Comparison of ENCODE assay signal across 8 mouse cellular contexts in the genomic region with DNA sequence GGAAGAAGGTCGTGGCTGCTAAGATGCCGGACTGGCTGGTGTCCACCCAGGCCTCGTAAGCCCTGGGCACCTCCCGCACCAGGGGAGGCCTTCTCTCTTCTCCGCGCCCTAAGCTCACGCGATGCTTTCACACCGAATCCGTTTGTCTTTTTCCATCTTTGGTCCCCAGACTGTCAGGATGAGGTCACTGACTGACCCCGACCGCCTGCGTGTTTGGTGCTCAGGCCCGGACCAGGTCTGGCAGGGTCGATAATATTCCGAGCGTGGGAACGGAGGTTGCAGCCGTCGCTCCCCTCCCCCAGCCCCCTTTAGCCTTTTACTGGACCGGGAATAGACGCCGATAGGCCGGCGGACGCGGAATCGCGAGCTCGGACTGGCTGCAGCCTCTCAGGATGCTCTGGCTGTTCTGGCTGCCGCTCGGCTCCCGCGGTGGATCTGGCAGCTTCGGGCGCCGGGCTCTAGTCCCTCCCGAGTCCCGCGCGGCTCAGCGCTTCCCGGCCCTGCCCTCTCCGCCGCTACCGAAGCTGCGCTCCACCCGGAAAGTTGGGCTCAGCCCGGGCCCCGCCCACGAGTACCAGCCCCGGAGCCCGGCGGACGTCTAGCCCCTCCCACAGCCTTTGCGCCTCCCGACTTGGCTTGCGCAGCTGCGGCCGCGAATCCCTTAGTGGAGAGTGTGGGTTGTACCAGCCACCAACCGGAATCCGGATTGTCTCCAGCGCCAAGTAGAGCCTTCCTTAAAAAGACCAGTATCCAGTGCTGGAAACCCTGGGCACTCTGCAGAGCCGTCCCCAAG. TPM values are rescaled to one million over a fixed set of nuclear protein-coding genes. Genes with fewer than 3 reads are reported as not detected.
DNase-seq lines count a peak whose midpoint lies in the region; ATAC-seq and TF ChIP-seq lines count a peak whose summit lies in the region.

No protein-coding gene starts in this region.

- peak overlapping the region; percentile 69 for H3K4me2 ChIP-seq in embryonic facial prominence, embryonic 14.5 days (ENCODE audit: low read depth, low read length)
- H3K4me2 ChIP-seq in limb, embryonic 13.5 days (replicated peaks), result peak overlapping the region; percentile 93
- peak overlapping the region; percentile 97 for H3K4me2 ChIP-seq in midbrain, embryonic 15.5 days

- TF ChIP-seq EP300 in heart, adult 2 months (IDR thresholded peaks at IDR 0.05; ENCODE audit: insufficient read depth, low read depth, low read length), result no peak

- DNase-seq in 416B (ENCODE audit: low read depth), result peak; percentile 97
- DNase-seq in embryonic facial prominence, embryonic 14.5 days (ENCODE audit: low spot score), result peak; percentile 95
- DNase-seq in heart, adult 2 months, result peak; percentile 94 to 97
- peak; percentile 95 to 96 for DNase-seq in kidney, adult 8-10 months
- peak; percentile 79 to 88 for DNase-seq in spleen, adult 18-20 months

- H3K9ac ChIP-seq in embryonic facial prominence, embryonic 14.5 days (ENCODE audit: low read depth, low read length), result peak overlapping the region; percentile 69
- H3K9ac ChIP-seq in heart, adult 2 months (ENCODE audit: low read depth, low read length), result peak overlapping the region; percentile 66
- peak overlapping the region; percentile 66 for H3K9ac ChIP-seq in limb, embryonic 13.5 days
- H3K9ac ChIP-seq in midbrain, embryonic 15.5 days, result peak overlapping the region; percentile 65

- intact Hi-C loops in heart, adult 2 months (cut with DNase I), result loop anchor here (2.0 to 10.0 kb wide), 4 partner anchors 19 to 711 kb away; partner anchors contain the start of genes 4921536K21Rik, Dusp18, Eif4enif1 and Pes1

- H3K9me3 ChIP-seq in embryonic facial prominence, embryonic 14.5 days (ENCODE audit: control insufficient read depth, low read length), result no peaks in the 10 kb centered on the region
- H3K9me3 ChIP-seq in limb, embryonic 13.5 days, result no peaks in the 10 kb centered on the region
- no peaks in the 10 kb centered on the region for H3K9me3 ChIP-seq in midbrain, embryonic 15.5 days

- H3K27me3 ChIP-seq in embryonic facial prominence, embryonic 14.5 days (replicated peaks; ENCODE audit: control insufficient read depth, insufficient read depth, low read length), result no peaks in the 10 kb centered on the region
- H3K27me3 ChIP-seq in heart, adult 2 months (ENCODE audit: control insufficient read depth, insufficient read depth, low read length), result no peaks in the 10 kb centered on the region
- peaks cover 20% of the 10 kb centered on the region for H3K27me3 ChIP-seq in limb, embryonic 13.5 days
- H3K27me3 ChIP-seq in midbrain, embryonic 15.5 days (replicated peaks), result 0 out of 2 replicates have a peak, but pooled peaks cover 4% of the 10 kb centered on the region

- peak overlapping the region; percentile 70 for H3K4me3 ChIP-seq in bone marrow, adult 2 months (replicated peaks; ENCODE audit: control insufficient read depth, low read depth, low read length)
- peak overlapping the region; percentile 60 for H3K4me3 ChIP-seq in embryonic facial prominence, embryonic 14.5 days (ENCODE audit: low read depth, low read length)
- H3K4me3 ChIP-seq in heart, adult 2 months, result peak overlapping the region; percentile 70
- peak overlapping the region; percentile 63 for H3K4me3 ChIP-seq in limb, embryonic 13.5 days
- H3K4me3 ChIP-seq in midbrain, embryonic 15.5 days, result peak overlapping the region; percentile 73

- no peaks in the 10 kb centered on the region for H3K4me1 ChIP-seq in bone marrow, adult 2 months (ENCODE audit: control insufficient read depth, insufficient read depth, low read length)
- peaks cover 20% of the 10 kb centered on the region for H3K4me1 ChIP-seq in embryonic facial prominence, embryonic 14.5 days (ENCODE audit: control insufficient read depth, insufficient read depth, low read length)
- peaks cover 17% of the 10 kb centered on the region for H3K4me1 ChIP-seq in heart, adult 2 months (ENCODE audit: control insufficient read depth, insufficient read depth, low read length)
- H3K4me1 ChIP-seq in limb, embryonic 13.5 days, result peaks cover 28% of the 10 kb centered on the region
- H3K4me1 ChIP-seq in midbrain, embryonic 15.5 days, result peaks cover 49% of the 10 kb centered on the region

- WGBS in bone marrow, adult 2 months, result under 1% methylated on average over 65 of the region's 65 CpGs
- WGBS in embryonic facial prominence, embryonic 14.5 days, result under 1% methylated on average over 42 of the region's 65 CpGs
- under 1% methylated on average over 65 of the region's 65 CpGs for WGBS in heart, adult 2 months
- under 1% methylated on average over 65 of the region's 65 CpGs for WGBS in limb, embryonic 13.5 days
- WGBS in midbrain, embryonic 15.5 days, result under 1% methylated on average over 65 of the region's 65 CpGs

- ATAC-seq in embryonic facial prominence, embryonic 14.5 days (ENCODE audit: low read depth), result peak; percentile 90
- peak; percentile 89 for ATAC-seq in limb, embryonic 13.5 days (ENCODE audit: low FRiP score, low read depth)
- peak; percentile 91 for ATAC-seq in midbrain, embryonic 15.5 days (replicated peaks)

- peaks cover 3% of the 10 kb centered on the region for H3K79me2 ChIP-seq in heart, adult 2 months (replicated peaks; ENCODE audit: control insufficient read depth, insufficient read depth, low read length)

- H3K36me3 ChIP-seq in embryonic facial prominence, embryonic 14.5 days (ENCODE audit: control insufficient read depth, insufficient read depth, low read length), result no peaks in the 10 kb centered on the region
- H3K36me3 ChIP-seq in heart, adult 2 months (ENCODE audit: control insufficient read depth, insufficient read depth, low read length), result no peaks in the 10 kb centered on the region
- peaks cover 5% of the 10 kb centered on the region; the same call in 1 of the 2 replicates for H3K36me3 ChIP-seq in limb, embryonic 13.5 days
- H3K36me3 ChIP-seq in midbrain, embryonic 15.5 days (replicated peaks), result no peaks in the 10 kb centered on the region

- TF ChIP-seq CTCF in bone marrow, adult 2 months (IDR thresholded peaks at IDR 0.05; ENCODE audit: control insufficient read depth, insufficient read depth, low read length), result no peak
- TF ChIP-seq CTCF in heart, adult 2 months (IDR thresholded peaks at IDR 0.05), result no peak; the same call in 1 of the 2 replicates

- peak overlapping the region; percentile 71 for H3K27ac ChIP-seq in bone marrow, adult 2 months (ENCODE audit: control insufficient read depth, insufficient read depth, low read depth, low read length, poor library complexity)
- H3K27ac ChIP-seq in embryonic facial prominence, embryonic 14.5 days (replicated peaks; ENCODE audit: low read depth, low read length), result peak overlapping the region; percentile 84
- peak overlapping the region; percentile 77 for H3K27ac ChIP-seq in heart, adult 2 months
- 0 out of 2 replicates have a peak overlapping the region, but pooled peaks have one; percentile 33 for H3K27ac ChIP-seq in limb, embryonic 13.5 days
- H3K27ac ChIP-seq in midbrain, embryonic 15.5 days, result peak overlapping the region; percentile 83

- TF ChIP-seq POLR2A in bone marrow, adult 2 months (IDR thresholded peaks at IDR 0.05; ENCODE audit: borderline replicate concordance, control insufficient read depth, low read depth, low read length), result peak; percentile 9; the same call in 1 of the 2 replicates
- TF ChIP-seq POLR2A in heart, adult 2 months (IDR thresholded peaks at IDR 0.05; ENCODE audit: insufficient read depth, low read depth, low read length), result peak; percentile 51; the same call in 1 of the 2 replicates

RNA-seq across cellular contexts. Expression of gene Slc35e4, which starts 1.0 kb away (rescaled TPM):
- polyA plus RNA-seq in bone marrow, adult 2 months (2011; ENCODE audit: insufficient read depth, insufficient read length, low replicate concordance, missing spikeins), result 1.3 TPM in 1 of 2 replicates, not detected in the other
- 5.8 and 6.4 TPM in 2 replicates for polyA plus RNA-seq in embryonic facial prominence, embryonic 14.5 days (2014; fragmentation: Nextera tagmentation; extraction: Ambion mirVana)
- 1 to 10 TPM; 3.9 to 6.9 TPM for total RNA-seq in heart, adult 2 months (2021)
- polyA plus RNA-seq in heart, adult 2 months (2012; rRNA removed), result 4.5 and 6.3 TPM in 2 replicates
- 3.5 and 4.1 TPM in 2 replicates for polyA plus RNA-seq in limb, embryonic 13.5 days (2015; fragmentation: Nextera tagmentation; extraction: Ambion mirVana)
- 17.9 and 19.4 TPM in 2 replicates for polyA plus RNA-seq in midbrain, embryonic 15.5 days (2015; fragmentation: Nextera tagmentation; extraction: Ambion mirVana)

RNA-seq across cellular contexts. Expression of gene Tcn2, which starts 18.4 kb away (rescaled TPM):
- 16.7 and 48.3 TPM in 2 replicates for polyA plus RNA-seq in bone marrow, adult 2 months (2011; ENCODE audit: insufficient read depth, insufficient read length, low replicate concordance, missing spikeins)
- polyA plus RNA-seq in embryonic facial prominence, embryonic 14.5 days (2014; fragmentation: Nextera tagmentation; extraction: Ambion mirVana), result 49.0 and 50.4 TPM in 2 replicates
- total RNA-seq in heart, adult 2 months (2021), result 10 to 100 TPM; 41.3 to 42.9 TPM
- 69.4 and 90.6 TPM in 2 replicates for polyA plus RNA-seq in heart, adult 2 months (2012; rRNA removed)
- polyA plus RNA-seq in limb, embryonic 13.5 days (2015; fragmentation: Nextera tagmentation; extraction: Ambion mirVana), result 44.1 and 46.0 TPM in 2 replicates
- polyA plus RNA-seq in midbrain, embryonic 15.5 days (2015; fragmentation: Nextera tagmentation; extraction: Ambion mirVana), result 22.6 and 24.9 TPM in 2 replicates

RNA-seq across cellular contexts. Expression of gene Dusp18, which starts 18.5 kb away (rescaled TPM):
- polyA plus RNA-seq in bone marrow, adult 2 months (2011; ENCODE audit: insufficient read depth, insufficient read length, low replicate concordance, missing spikeins), result 0.22 and 1.2 TPM in 2 replicates
- 10.0 and 10.5 TPM in 2 replicates for polyA plus RNA-seq in embryonic facial prominence, embryonic 14.5 days (2014; fragmentation: Nextera tagmentation; extraction: Ambion mirVana)
- 10 to 100 TPM; 32.6 to 47.8 TPM for total RNA-seq in heart, adult 2 months (2021)
- polyA plus RNA-seq in heart, adult 2 months (2012; rRNA removed), result 29.1 and 52.6 TPM in 2 replicates
- polyA plus RNA-seq in limb, embryonic 13.5 days (2015; fragmentation: Nextera tagmentation; extraction: Ambion mirVana), result 11.0 and 12.5 TPM in 2 replicates
- polyA plus RNA-seq in midbrain, embryonic 15.5 days (2015; fragmentation: Nextera tagmentation; extraction: Ambion mirVana), result 41.4 and 42.9 TPM in 2 replicates

RNA-seq across cellular contexts. Expression of gene 4921536K21Rik, which starts 18.6 kb away (rescaled TPM):
- polyA plus RNA-seq in bone marrow, adult 2 months (2011; ENCODE audit: insufficient read depth, insufficient read length, low replicate concordance, missing spikeins), result 0.38 and 0.77 TPM in 2 replicates
- polyA plus RNA-seq in embryonic facial prominence, embryonic 14.5 days (2014; fragmentation: Nextera tagmentation; extraction: Ambion mirVana), result 0.17 and 0.21 TPM in 2 replicates
- under 1 TPM; 0.57 to 0.81 TPM for total RNA-seq in heart, adult 2 months (2021)
- 0.57 and 0.76 TPM in 2 replicates for polyA plus RNA-seq in heart, adult 2 months (2012; rRNA removed)
- 0.09 and 0.20 TPM in 2 replicates for polyA plus RNA-seq in limb, embryonic 13.5 days (2015; fragmentation: Nextera tagmentation; extraction: Ambion mirVana)
- polyA plus RNA-seq in midbrain, embryonic 15.5 days (2015; fragmentation: Nextera tagmentation; extraction: Ambion mirVana), result 0.43 and 0.90 TPM in 2 replicates

RNA-seq across cellular contexts. Expression of gene Osbp2, which starts 49.8 kb away (rescaled TPM):
- polyA plus RNA-seq in bone marrow, adult 2 months (2011; ENCODE audit: insufficient read depth, insufficient read length, low replicate concordance, missing spikeins), result not detected in 2 replicates
- polyA plus RNA-seq in embryonic facial prominence, embryonic 14.5 days (2014; fragmentation: Nextera tagmentation; extraction: Ambion mirVana), result 0.93 and 1.3 TPM in 2 replicates
- 10 to 100 TPM; 12.9 to 16.2 TPM for total RNA-seq in heart, adult 2 months (2021)
- 10.9 and 14.2 TPM in 2 replicates for polyA plus RNA-seq in heart, adult 2 months (2012; rRNA removed)
- 0.73 and 0.76 TPM in 2 replicates for polyA plus RNA-seq in limb, embryonic 13.5 days (2015; fragmentation: Nextera tagmentation; extraction: Ambion mirVana)
- 33.5 and 36.2 TPM in 2 replicates for polyA plus RNA-seq in midbrain, embryonic 15.5 days (2015; fragmentation: Nextera tagmentation; extraction: Ambion mirVana)

Comparison
In these comparisons a context has a peak if more than half of its experiments do, and no peak if none do; other contexts are left out.
1. Peak in every context shown above with its lines: DNase-seq, ATAC-seq, H3K4me3 ChIP-seq and H3K27ac ChIP-seq.
2. H3K27ac ChIP-seq: peak in every context shown above with its lines; median percentile 84 in embryonic facial prominence, embryonic 14.5 days; 83 in midbrain, embryonic 15.5 days; 77 in heart, adult 2 months; 71 in bone marrow, adult 2 months; 33 in limb, embryonic 13.5 days.